Mouse (Mus musculus): ENCODE data around the gene Clec14a.
"Not testable (repeated sequence)": the region's sequence is repeated elsewhere in the genome, so short reads cannot be mapped to it uniquely, and the experiment has no call there.

The Clec14a gene

GRCm38 (mm10) chr12:58268563-58269501, at the start of gene Clec14a:
Gene Clec14a (minus strand): TSS chr12:58269290.
- DNase-seq (ENCODE audit: low read depth): no peak

DNA sequence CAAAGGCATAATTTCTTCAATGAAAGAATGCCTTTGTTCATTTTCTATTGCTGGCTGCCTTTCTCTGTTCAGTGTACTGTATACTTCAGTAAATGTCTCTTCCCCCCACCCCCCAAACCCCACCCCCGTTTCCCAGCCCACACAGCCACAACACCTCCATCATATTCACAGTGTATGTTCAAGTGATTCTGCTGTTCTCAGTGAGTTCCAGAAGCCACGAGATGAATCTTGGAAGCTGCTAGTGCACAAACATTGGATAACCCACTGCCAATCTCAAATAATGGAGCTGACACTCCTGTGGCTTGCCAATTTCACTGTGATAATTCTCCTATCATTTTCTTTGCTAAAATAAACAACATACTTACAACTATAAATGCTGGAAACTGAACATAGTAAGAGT, 38.7 kb upstream of the Clec14a start:
- DNase-seq (ENCODE audit: low read depth): no peak

DNA sequence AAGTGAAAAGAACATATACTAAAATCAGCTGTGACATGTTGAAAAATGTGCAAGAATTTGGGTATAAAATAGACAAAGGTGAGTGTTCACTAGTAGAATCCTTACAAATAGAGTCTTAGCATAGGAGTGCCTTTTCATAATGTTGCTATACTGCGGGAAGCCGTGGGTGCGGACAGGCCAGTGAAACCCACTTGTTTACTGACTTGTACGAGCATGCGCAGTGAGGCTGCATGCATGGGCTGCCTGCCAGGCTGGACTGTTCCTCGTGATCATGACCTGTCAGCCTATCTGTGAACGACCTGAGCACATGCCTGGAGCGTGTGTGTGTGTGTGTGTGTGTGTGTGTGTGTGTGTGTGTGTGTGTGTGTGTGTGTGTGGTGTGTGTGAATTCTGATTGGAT, 37.3 kb upstream of the Clec14a start:
- not testable (repeated sequence) for DNase-seq (ENCODE audit: low read depth)

DNA sequence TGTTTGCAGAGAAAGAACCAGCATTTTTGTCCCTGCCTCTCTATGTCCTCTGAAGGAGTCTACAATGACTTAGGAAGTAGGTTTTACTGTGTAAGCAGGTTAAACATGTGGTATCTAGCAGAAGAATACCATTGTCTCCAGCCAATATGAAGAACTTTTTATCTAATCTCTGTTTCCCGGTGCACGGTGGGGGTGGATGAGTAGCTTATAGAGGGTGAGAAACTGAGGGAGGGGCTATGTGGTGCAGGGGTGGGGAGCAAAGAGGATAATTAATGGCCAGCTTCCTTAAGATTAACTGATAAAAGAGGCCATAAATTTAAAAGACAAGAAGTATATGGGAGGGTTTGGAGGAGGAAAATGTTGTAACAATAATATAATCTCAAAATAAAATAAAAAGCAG, 36.5 kb upstream of the Clec14a start:
- no peak for DNase-seq (ENCODE audit: low read depth)

GRCm38 (mm10) chr12:58296980-58297379, 27.9 kb upstream of the Clec14a start:
- no peak for DNase-seq (ENCODE audit: low read depth)

- no peak for DNase-seq (ENCODE audit: low read depth)
Observed at GRCm38 (mm10) chr12:58285912-58286311, 16.8 kb upstream of the Clec14a start.

GRCm38 (mm10) chr12:58270520-58270919, 1.4 kb upstream of the Clec14a start:
- DNase-seq (ENCODE audit: low read depth): no peak

DNA sequence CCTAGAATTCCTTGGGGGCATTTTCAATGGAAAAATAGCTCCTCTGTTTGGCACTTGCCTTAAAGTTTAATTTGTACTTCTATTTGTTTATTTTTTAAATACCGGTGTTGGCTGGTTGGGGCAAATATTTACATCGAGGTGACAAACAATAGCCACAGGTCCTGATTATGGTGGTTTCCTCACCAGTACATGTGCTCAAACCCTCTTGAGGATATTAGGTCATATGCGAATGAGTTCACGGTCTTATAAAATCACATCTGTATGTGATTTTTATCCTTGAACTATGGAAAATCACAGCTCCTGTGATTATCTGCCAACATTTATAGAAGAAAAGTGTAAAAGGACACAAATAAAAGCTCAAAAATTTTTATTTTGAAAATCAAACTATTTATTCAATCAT, 415 bp upstream of the Clec14a start:
- DNase-seq (ENCODE audit: low read depth): no peak

- no peak for DNase-seq (ENCODE audit: low read depth)
Observed at GRCm38 (mm10) chr12:58268186-58268562, 916 bp downstream of the Clec14a start.

DNA sequence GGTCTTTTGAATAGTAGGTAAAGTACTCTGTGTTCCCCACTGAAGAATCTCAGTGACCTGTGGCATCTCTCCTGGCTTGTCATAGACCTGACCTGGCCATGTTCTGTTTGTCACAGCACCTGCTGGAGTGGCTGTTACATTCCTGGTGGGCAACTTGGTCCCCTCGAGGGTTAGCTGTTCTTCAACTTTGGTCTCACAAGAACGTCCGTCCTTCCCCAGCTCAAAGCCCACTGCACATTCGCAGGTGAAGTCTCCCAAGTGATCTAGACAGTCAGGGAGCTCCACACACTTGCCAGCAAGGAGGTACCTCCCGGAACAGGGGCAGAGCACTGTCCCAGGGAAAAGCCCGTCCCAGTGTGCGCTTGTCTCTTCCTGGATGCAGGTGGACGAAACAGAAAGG, 1.3 kb downstream of the Clec14a start:
- DNase-seq (ENCODE audit: low read depth): no peak

DNA sequence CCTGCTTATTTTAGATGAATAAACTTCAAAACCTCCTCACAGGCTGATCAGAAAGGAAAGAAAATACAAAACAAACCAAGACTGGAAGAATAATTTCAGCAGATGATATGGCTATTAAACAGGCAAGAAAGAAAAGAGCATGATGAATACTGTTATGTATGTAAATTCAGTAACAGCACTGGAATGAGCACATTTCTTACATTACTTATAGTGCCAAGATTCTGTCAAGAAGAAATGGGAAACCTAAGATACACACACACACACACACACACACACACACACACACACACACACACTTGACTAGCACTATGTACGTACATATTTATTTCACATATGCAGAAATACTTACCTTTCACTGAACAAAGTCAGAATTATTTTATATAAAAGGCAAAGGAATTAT, 17.2 kb downstream of the Clec14a start:
- DNase-seq (ENCODE audit: low read depth): no peak

DNA sequence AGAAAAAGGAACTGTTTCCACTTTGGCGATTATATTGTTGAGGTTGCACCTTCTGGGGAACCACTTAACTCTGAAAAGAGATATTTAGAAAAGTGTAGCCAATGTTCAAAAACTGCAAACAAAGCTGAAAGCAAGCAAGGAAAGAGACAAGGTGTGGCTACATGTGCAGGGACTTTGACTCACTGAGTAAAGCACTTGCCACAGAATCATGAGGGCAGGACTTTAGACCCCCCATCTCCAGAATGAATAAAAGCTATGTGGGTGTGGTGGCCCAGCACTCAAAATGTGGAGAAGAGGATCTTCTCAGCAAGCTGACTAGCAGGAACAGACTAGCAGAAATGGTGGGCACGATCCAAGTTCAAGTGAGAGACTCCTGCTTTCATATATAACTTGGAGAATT, 36.6 kb downstream of the Clec14a start:
- no peak for DNase-seq (ENCODE audit: low read depth)

GRCm38 (mm10) chr12:58225644-58226043, 43.4 kb downstream of the Clec14a start:
- DNase-seq (ENCODE audit: low read depth): no peak

DNA sequence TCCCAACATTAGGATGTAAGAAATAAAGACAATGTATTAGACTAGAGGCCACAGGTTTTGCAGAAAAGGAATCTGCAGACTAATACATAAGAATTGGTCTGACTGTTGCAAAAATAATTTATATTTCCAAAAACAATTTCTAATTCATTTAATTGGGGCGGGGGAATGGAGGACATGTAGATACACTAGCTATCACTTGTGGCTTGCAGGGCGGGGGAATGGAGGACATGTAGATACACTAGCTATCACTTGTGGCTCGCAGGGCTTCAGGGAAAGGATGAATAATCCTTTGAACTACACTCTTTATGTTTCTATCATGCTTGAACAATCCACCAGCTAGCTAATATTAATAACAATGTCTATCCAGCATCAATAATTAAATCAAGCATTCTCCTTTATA, 50.0 kb downstream of the Clec14a start:
- no peak for DNase-seq (ENCODE audit: low read depth)

- DNase-seq (ENCODE audit: low read depth): no peak
Observed at GRCm38 (mm10) chr12:58216218-58216617, 52.9 kb downstream of the Clec14a start.

All from c-Kit-positive CD71-negative TER-119-negative erythroid progenitor cells, embryonic 14.5 days (primary cell).